Comparison of ENCODE assay signal across 10 mouse cellular contexts in the genomic region with DNA sequence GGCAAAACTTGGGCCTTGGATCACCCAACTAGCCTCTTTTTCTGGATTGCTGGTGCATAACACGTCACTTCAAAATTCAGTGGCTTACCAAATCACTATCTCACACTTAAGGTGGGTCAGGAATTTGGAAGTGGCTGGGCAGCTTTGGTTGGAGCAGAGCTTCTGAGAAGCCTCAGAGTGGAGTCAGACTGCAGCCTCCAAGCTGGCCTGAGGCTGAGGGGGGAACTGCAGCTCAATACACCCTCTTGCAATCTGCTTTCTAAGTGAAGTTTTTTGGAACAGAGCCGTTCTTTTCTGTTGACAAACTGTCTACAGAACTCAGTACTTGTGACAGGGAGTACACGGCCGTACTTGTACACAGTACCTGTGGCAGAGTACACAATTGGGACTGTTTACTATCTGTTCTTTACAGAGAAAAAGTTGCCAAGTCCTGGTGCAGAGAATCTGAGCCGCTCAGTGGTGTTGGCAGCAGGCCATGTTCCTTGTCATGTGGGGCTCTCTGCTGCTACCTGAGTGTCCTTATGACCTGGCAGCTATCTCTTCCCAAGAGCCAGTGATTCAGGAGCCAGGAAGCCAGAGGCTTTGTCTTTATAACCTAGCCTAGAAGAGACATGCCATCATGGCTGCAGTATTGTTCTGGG.
DNase-seq lines count a peak whose midpoint lies in the region; ATAC-seq and TF ChIP-seq lines count a peak whose summit lies in the region.
"Had no signal": no experiment of that assay in that cellular context is flagged by ENCODE, and none has a peak within 500 bp of the region (broad histone marks: within the 10 kb centered on the region; RNA-seq: fewer than 3 reads in every experiment).

No protein-coding gene starts in this region.

- no peaks in the 10 kb centered on the region for H3K79me2 ChIP-seq in liver, adult 2 months (ENCODE audit: control insufficient read depth, insufficient read depth, low read length)

- H3K27me3 ChIP-seq in liver, adult 2 months (ENCODE audit: control insufficient read depth, insufficient read depth, low read length): no peaks in the 10 kb centered on the region
- no peaks in the 10 kb centered on the region for H3K27me3 ChIP-seq in liver, embryonic 12.5 days (replicated peaks)
- H3K27me3 ChIP-seq in stomach, postnatal 0 days (ENCODE audit: control insufficient read depth, insufficient read depth, low read length): no peaks in the 10 kb centered on the region
- H3K27me3 ChIP-seq: embryonic facial prominence, embryonic 13.5 days; Patski had no signal

- no peak for TF ChIP-seq POLR2A in liver, adult 2 months (IDR thresholded peaks at IDR 0.05; ENCODE audit: extremely low read depth, insufficient read depth, low read length)

- no peak overlapping the region for H3K9ac ChIP-seq in liver, adult 2 months (ENCODE audit: low read depth, low read length)
- no peak overlapping the region for H3K9ac ChIP-seq in liver, embryonic 12.5 days
- H3K9ac ChIP-seq in stomach, postnatal 0 days (ENCODE audit: low read length): no peak overlapping the region
- H3K9ac ChIP-seq: embryonic facial prominence, embryonic 13.5 days had no signal

- ATAC-seq in liver, embryonic 12.5 days: no peak
- ATAC-seq in stomach, postnatal 0 days (ENCODE audit: low FRiP score, low TSS enrichment): no peak
- ATAC-seq: Patski had no signal

- no peak for TF ChIP-seq EP300 in stomach, postnatal 0 days (optimal IDR thresholded peaks at IDR 0.05)

- no peak for TF ChIP-seq CTCF in liver, adult 2 months (IDR thresholded peaks at IDR 0.05; ENCODE audit: low read depth, low read length)
- peak; percentile 17; the same call in 1 of the 2 replicates for TF ChIP-seq CTCF in stomach, postnatal 0 days (IDR thresholded peaks at IDR 0.05; ENCODE audit: low read depth)

- 30% methylated on average over 5 of the region's 5 CpGs for WGBS in liver, adult 2 months
- 52% methylated on average over 5 of the region's 5 CpGs for WGBS in liver, embryonic 12.5 days (ENCODE audit: insufficient replicate concordance)
- 51% methylated on average over 5 of the region's 5 CpGs for WGBS in stomach, postnatal 0 days

- H3K4me3 ChIP-seq in liver, adult 2 months (ENCODE audit: insufficient read depth, low read depth, low read length): no peak overlapping the region
- H3K4me3 ChIP-seq in liver, embryonic 12.5 days: no peak overlapping the region
- H3K4me3 ChIP-seq in stomach, postnatal 0 days (ENCODE audit: low read depth, low read length): no peak overlapping the region
- H3K4me3 ChIP-seq: embryonic facial prominence, embryonic 13.5 days had no signal

- H3K4me2 ChIP-seq in liver, embryonic 12.5 days: no peak overlapping the region
- H3K4me2 ChIP-seq in stomach, postnatal 0 days (replicated peaks; ENCODE audit: low read depth): no peak overlapping the region
- H3K4me2 ChIP-seq: embryonic facial prominence, embryonic 13.5 days had no signal

- no peaks in the 10 kb centered on the region for H3K9me3 ChIP-seq in liver, embryonic 12.5 days (replicated peaks)
- no peaks in the 10 kb centered on the region for H3K9me3 ChIP-seq in stomach, postnatal 0 days (ENCODE audit: control insufficient read depth, low read length)
- H3K9me3 ChIP-seq: embryonic facial prominence, embryonic 13.5 days had no signal

- 0 out of 2 replicates have a peak, but pooled peaks cover 2% of the 10 kb centered on the region for H3K4me1 ChIP-seq in liver, adult 2 months (ENCODE audit: control insufficient read depth, insufficient read depth, low read length)
- H3K4me1 ChIP-seq in liver, embryonic 12.5 days: no peaks in the 10 kb centered on the region
- H3K4me1 ChIP-seq in stomach, postnatal 0 days (replicated peaks; ENCODE audit: control insufficient read depth, insufficient read depth): 0 out of 2 replicates have a peak, but pooled peaks cover 2% of the 10 kb centered on the region

- intact Hi-C loops in left cerebral cortex, postnatal 10 days (cut with DNase I): no loop called here

- no peaks in the 10 kb centered on the region for H3K36me3 ChIP-seq in liver, adult 2 months (ENCODE audit: control insufficient read depth, insufficient read depth, low read length)
- H3K36me3 ChIP-seq in liver, embryonic 12.5 days: no peaks in the 10 kb centered on the region
- no peaks in the 10 kb centered on the region for H3K36me3 ChIP-seq in stomach, postnatal 0 days (ENCODE audit: control insufficient read depth, insufficient read depth, low read length)

- no peak overlapping the region for H3K27ac ChIP-seq in liver, adult 2 months (replicated peaks; ENCODE audit: insufficient read depth, low read depth, low read length)
- H3K27ac ChIP-seq in liver, embryonic 12.5 days: no peak overlapping the region
- H3K27ac ChIP-seq in stomach, postnatal 0 days (replicated peaks): peak overlapping the region; percentile 45; the same call in 1 of the 2 replicates
- H3K27ac ChIP-seq: embryonic facial prominence, embryonic 13.5 days had no signal

- DNase-seq in liver, adult 2 months (ENCODE audit: extremely low read depth, low read depth, low spot score): peak; percentile 90
- peak; percentile 83 to 86 for DNase-seq in heart, adult 18-20 months
- peak; percentile 76 for DNase-seq in kidney, postnatal 14 days
- DNase-seq in stomach, postnatal 0 days (ENCODE audit: low spot score): peak; percentile 55
- no peak for DNase-seq in left cerebral cortex, postnatal 10 days (ENCODE audit: extremely low spot score in 1 of 2, low spot score in 2 of 2)
- no peak for DNase-seq in B cell, adult 2 months
- DNase-seq in right cerebral cortex, postnatal 25 days: no peak

Comparison
In these comparisons a context has a peak if more than half of its experiments do, and no peak if none do; other contexts are left out.
1. DNase-seq: peak in liver, adult 2 months (single experiment), heart, adult 18-20 months (2 of 2), kidney, postnatal 14 days (single experiment) and stomach, postnatal 0 days (single experiment); none in left cerebral cortex, postnatal 10 days (0 of 2), B cell, adult 2 months (0 of 2) and right cerebral cortex, postnatal 25 days (single experiment).